Mouse (Mus musculus): ENCODE measurements around the gene Eid1. TPM values are rescaled to one million over a fixed set of nuclear protein-coding genes. Genes with fewer than 3 reads are reported as not detected.

Eid1 gene
- 10 to 100 TPM; 44.6 to 48.8 TPM for total RNA-seq (2023)

GRCm38 (mm10) chr2:125672957-125673631 lies at the start of gene Eid1:
Gene Eid1 (plus strand): TSS chr2:125673095.

GRCm38 (mm10) chr2:125624837-125625351 lies 48.0 kb upstream of the Eid1 start, which contains the start of gene Cep152:
Gene Cep152 (minus strand): TSS chr2:125625113.

GRCm38 (mm10) chr2:125724086-125724430 lies 51.2 kb downstream of the Eid1 start, which contains the start of gene Shc4:
Gene Shc4 (minus strand): TSS chr2:125724148.

Other genes with a start within 250 kb of the Eid1 start
- not detected for gene Gm9913, start 168.0 kb upstream of the Eid1 start, total RNA-seq (2023)
- gene Fbn1, start 165.1 kb upstream of the Eid1 start, total RNA-seq (2023), result under 1 TPM; 0.09 to 0.18 TPM
- gene Cep152, start 48.0 kb upstream of the Eid1 start, total RNA-seq (2023), result 1 to 10 TPM; 7.3 to 8.0 TPM
- gene Shc4, start 51.1 kb downstream of the Eid1 start, total RNA-seq (2023), result under 1 TPM in 1 of 2 experiments, not detected in 1; 0.16 TPM
- gene Secisbp2l, start 109.8 kb downstream of the Eid1 start, total RNA-seq (2023), result 10 to 100 TPM; 50.3 to 57.4 TPM
- 10 to 100 TPM; 30.8 to 31.1 TPM for gene Galk2, start 186.0 kb downstream of the Eid1 start, total RNA-seq (2023)
- gene Cops2, start 186.0 kb downstream of the Eid1 start, total RNA-seq (2023), result 10 to 100 TPM; 66.9 to 69.5 TPM